ENCODE assay signal across 2 mouse cellular contexts in the genomic region with DNA sequence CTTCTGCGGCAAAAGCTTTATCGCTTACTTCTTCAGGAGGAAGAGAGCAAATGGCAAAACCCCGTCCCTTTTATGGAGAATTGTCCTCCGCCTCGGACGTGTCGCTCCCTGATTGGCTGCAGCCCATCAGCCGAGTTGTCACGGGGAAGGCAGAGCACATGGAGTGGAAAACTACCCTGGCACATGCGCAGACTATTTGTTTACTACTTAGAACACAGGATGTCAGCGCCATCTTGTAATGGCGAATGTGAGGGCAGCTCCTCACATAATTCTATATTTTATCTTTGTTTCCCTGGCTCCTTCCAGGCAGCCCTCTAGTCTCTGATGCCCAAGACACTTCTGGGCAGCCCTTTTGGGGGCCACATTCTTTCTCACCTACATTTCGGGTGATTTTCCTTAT.
A peak's percentile ranks its signal among the peaks of the same experiment; 100 is the strongest.
DNase-seq lines count a peak whose midpoint lies in the region.

No protein-coding gene starts in this region.

- peak; percentile 60 for DNase-seq in R1 (ENCODE audit: low read depth, low spot score)
- peak; percentile 82 for DNase-seq in heart, adult 11 months
